Mouse (Mus musculus): Measurements from ENCODE around the gene Dclk1.

GRCm38 (mm10) chr3:55527566-55527965 is 285.4 kb downstream of the Dclk1 start:
- TF ChIP-seq CTCF (IDR thresholded peaks at IDR 0.05; ENCODE audit: insufficient read depth, low read depth, low read length) (no peak), POLR2A (IDR thresholded peaks at IDR 0.05; ENCODE audit: insufficient read depth, low read depth, low read length) (no peak)
